Mouse (Mus musculus) kidney, adult 18-20 months (tissue): ENCODE results near the gene Krtap20-2.
"Not testable (repeated sequence)": the region's sequence is repeated elsewhere in the genome, so short reads cannot be mapped to it uniquely, and the experiment has no call there.

Experiments used
- DNase-seq: peaks from one replicate; pipeline ENCODE4 v3.0.0; 2021

Gene Krtap20-2

GRCm38 (mm10) chr16:89205561-89205960 is at the start of gene Krtap20-2:
TSS of gene Krtap20-2 (plus strand) at chr16:89205861.
- no peak for DNase-seq

GRCm38 (mm10) chr16:89157652-89158051 is 48.0 kb upstream of the Krtap20-2 start, which contains the start of gene Gm9789:
TSS of gene Gm9789 (plus strand) at chr16:89157952.
- DNase-seq: no peak

- DNase-seq: not testable (repeated sequence)
Observed at GRCm38 (mm10) chr16:89169190-89169589, 36.5 kb upstream of the Krtap20-2 start, which contains the start of gene Gm7735. TSS of gene Gm7735 (plus strand) at chr16:89169490.

- DNase-seq: no peak
Observed at GRCm38 (mm10) chr16:89174435-89174834, 31.2 kb upstream of the Krtap20-2 start, which contains the start of gene 1110057P08Rik. TSS of gene 1110057P08Rik (plus strand) at chr16:89174735.

- no peak for DNase-seq
Observed at GRCm38 (mm10) chr16:89188621-89189020, 17.0 kb upstream of the Krtap20-2 start.
